Mouse (Mus musculus) lung, postnatal 0 days (tissue): ENCODE measurements at regions not wholly inside any gene's neighbourhood (a gene's known extent, or its start where the extent isn't known, plus 50 kb on each side); places are given as distances from the start of the nearest gene placed in this dataset.

Experiments
- CTCF ChIP-seq: IDR thresholded peaks from 2 replicates; pipeline ENCODE4 v1.5.1; 2016; ENCODE audit warnings: antibody characterized with exemption, mild to moderate bottlenecking
- EP300 ChIP-seq: IDR thresholded peaks from 2 replicates; pipeline ENCODE4 v1.6.1; 2016; ENCODE audit warnings: antibody characterized with exemption, mild to moderate bottlenecking, control low read depth

GRCm38 (mm10) chr4:4983474-4984194 is 190.5 kb upstream of the Impad1 start:
- TF ChIP-seq CTCF (no peak), EP300 (no peak)
